Mouse (Mus musculus): ENCODE data around the gene Nploc4. TPM values are rescaled to one million over a fixed set of nuclear protein-coding genes. Genes with fewer than 3 reads are reported as not detected.
A peak's percentile ranks its signal among the peaks of the same experiment; 100 is the strongest.

Nploc4 gene
- 32.5 and 34.5 TPM in 2 replicates for polyA plus RNA-seq (2015; fragmentation: Nextera tagmentation; extraction: Ambion mirVana)

GRCm38 (mm10) chr11:120437152-120437856, at the start of gene Nploc4:
Nploc4 (minus strand) TSS chr11:120437708.
- Histone ChIP-seq H3K27ac (peak within 1 kb of the TSS; percentile 69), H3K36me3 (peaks cover 19% of the 10 kb centered on the region), H3K9me3 (no peaks in the 10 kb centered on the region), H3K27me3 (no peaks in the 10 kb centered on the region), H3K9ac (peak within 1 kb of the TSS; percentile 92), H3K4me3 (peak within 1 kb of the TSS; percentile 80), H3K4me1 (peaks cover 12% of the 10 kb centered on the region), H3K4me2 (peak within 1 kb of the TSS; percentile 77)
- ATAC-seq (ENCODE audit: borderline replicate concordance, extremely low read depth, low FRiP score, low TSS enrichment) = peak; percentile 85
- under 1% methylated on average over 69 of the region's 77 CpGs for WGBS

GRCm38 (mm10) chr11:120485251-120485650, 47.7 kb upstream of the Nploc4 start:
- no peak for ATAC-seq (ENCODE audit: borderline replicate concordance, extremely low read depth, low FRiP score, low TSS enrichment)
- WGBS = 5% methylated on average over 10 of the region's 10 CpGs
- no peaks in the 10 kb centered on the region for H3K9me3 ChIP-seq
- peak overlapping the region; percentile 81 for H3K9ac ChIP-seq
- no peak overlapping the region for H3K27ac ChIP-seq
- H3K4me1 ChIP-seq = peaks cover 21% of the 10 kb centered on the region
- peaks cover 60% of the 10 kb centered on the region for H3K36me3 ChIP-seq
- H3K4me2 ChIP-seq = peak overlapping the region; percentile 83
- no peaks in the 10 kb centered on the region for H3K27me3 ChIP-seq
- H3K4me3 ChIP-seq = peak overlapping the region; percentile 71

GRCm38 (mm10) chr11:120484265-120484981, 46.9 kb upstream of the Nploc4 start, which contains the start of gene Mrpl12:
Mrpl12 (plus strand) TSS chr11:120484613.
- peak within 1 kb of the TSS; percentile 71 for H3K4me3 ChIP-seq
- peak within 1 kb of the TSS; percentile 83 for H3K4me2 ChIP-seq
- H3K36me3 ChIP-seq = peaks cover 67% of the 10 kb centered on the region
- peak; percentile 93 for ATAC-seq (ENCODE audit: borderline replicate concordance, extremely low read depth, low FRiP score, low TSS enrichment)
- peak within 1 kb of the TSS; percentile 81 for H3K9ac ChIP-seq
- H3K27me3 ChIP-seq = no peaks in the 10 kb centered on the region
- H3K9me3 ChIP-seq = no peaks in the 10 kb centered on the region
- WGBS = under 1% methylated on average over 60 of the region's 60 CpGs
- peak within 1 kb of the TSS; percentile 55 for H3K27ac ChIP-seq
- peaks cover 17% of the 10 kb centered on the region for H3K4me1 ChIP-seq

GRCm38 (mm10) chr11:120483448-120483934, 46.0 kb upstream of the Nploc4 start:
- H3K27ac ChIP-seq = no peak overlapping the region
- H3K4me3 ChIP-seq = peak overlapping the region; percentile 71; the same call in 1 of the 2 replicates
- H3K9ac ChIP-seq = peak overlapping the region; percentile 81; the same call in 1 of the 2 replicates
- H3K27me3 ChIP-seq = no peaks in the 10 kb centered on the region
- no peaks in the 10 kb centered on the region for H3K9me3 ChIP-seq
- peak overlapping the region; percentile 83 for H3K4me2 ChIP-seq
- H3K4me1 ChIP-seq = peaks cover 16% of the 10 kb centered on the region
- H3K36me3 ChIP-seq = peaks cover 70% of the 10 kb centered on the region
- no peak for ATAC-seq (ENCODE audit: borderline replicate concordance, extremely low read depth, low FRiP score, low TSS enrichment)
- 85% methylated on average over 7 of the region's 7 CpGs for WGBS

- Histone ChIP-seq H3K4me3 (no peak overlapping the region), H3K27ac (no peak overlapping the region), H3K4me2 (no peak overlapping the region), H3K27me3 (no peaks in the 10 kb centered on the region), H3K9ac (no peak overlapping the region), H3K4me1 (peaks cover 10% of the 10 kb centered on the region), H3K36me3 (peaks cover 71% of the 10 kb centered on the region), H3K9me3 (no peaks in the 10 kb centered on the region)
- ATAC-seq (ENCODE audit: borderline replicate concordance, extremely low read depth, low FRiP score, low TSS enrichment) = no peak
- WGBS = 92% methylated on average over 6 of the region's 6 CpGs
These were observed 34.5 kb upstream of the Nploc4 start for GRCm38 (mm10) chr11:120472052-120472451.

- H3K4me1 ChIP-seq = peaks cover 20% of the 10 kb centered on the region
- peaks cover 57% of the 10 kb centered on the region for H3K36me3 ChIP-seq
- no peaks in the 10 kb centered on the region for H3K27me3 ChIP-seq
- ATAC-seq (ENCODE audit: borderline replicate concordance, extremely low read depth, low FRiP score, low TSS enrichment) = no peak
- peak overlapping the region; percentile 92 for H3K9ac ChIP-seq
- H3K4me3 ChIP-seq = peak overlapping the region; percentile 96
- H3K27ac ChIP-seq = 0 out of 2 replicates have a peak overlapping the region, but pooled peaks have one; percentile 3
- H3K9me3 ChIP-seq = no peaks in the 10 kb centered on the region
- WGBS = under 1% methylated on average over 33 of the region's 33 CpGs
- H3K4me2 ChIP-seq = peak overlapping the region; percentile 81
These were observed 30.2 kb upstream of the Nploc4 start for GRCm38 (mm10) chr11:120467736-120468092.

GRCm38 (mm10) chr11:120467051-120467735, 29.7 kb upstream of the Nploc4 start, which contains the start of gene Arl16:
Arl16 (minus strand) TSS chr11:120467607.
- Histone ChIP-seq H3K4me2 (peak within 1 kb of the TSS; percentile 84), H3K27ac (peak within 1 kb of the TSS; percentile 29; the same call in 1 of the 2 replicates), H3K27me3 (no peaks in the 10 kb centered on the region), H3K4me1 (peaks cover 20% of the 10 kb centered on the region), H3K4me3 (peak within 1 kb of the TSS; percentile 96), H3K9me3 (no peaks in the 10 kb centered on the region), H3K36me3 (peaks cover 57% of the 10 kb centered on the region), H3K9ac (peak within 1 kb of the TSS; percentile 92)
- under 1% methylated on average over 54 of the region's 54 CpGs for WGBS
- peak; percentile 100 for ATAC-seq (ENCODE audit: borderline replicate concordance, extremely low read depth, low FRiP score, low TSS enrichment)

- Histone ChIP-seq H3K4me2 (0 out of 2 replicates have a peak overlapping the region, but pooled peaks have one; percentile 84), H3K9ac (no peak overlapping the region), H3K4me1 (peaks cover 20% of the 10 kb centered on the region), H3K4me3 (0 out of 2 replicates have a peak overlapping the region, but pooled peaks have one; percentile 96), H3K27ac (no peak overlapping the region), H3K27me3 (no peaks in the 10 kb centered on the region), H3K9me3 (no peaks in the 10 kb centered on the region), H3K36me3 (peaks cover 56% of the 10 kb centered on the region)
- no peak for ATAC-seq (ENCODE audit: borderline replicate concordance, extremely low read depth, low FRiP score, low TSS enrichment)
- WGBS = 85% methylated on average over 4 of the region's 4 CpGs
These were observed 28.0 kb upstream of the Nploc4 start for GRCm38 (mm10) chr11:120465521-120465920.

- Histone ChIP-seq H3K9ac (no peak overlapping the region), H3K4me1 (peaks cover 22% of the 10 kb centered on the region), H3K4me2 (no peak overlapping the region), H3K9me3 (no peaks in the 10 kb centered on the region), H3K36me3 (peaks cover 54% of the 10 kb centered on the region), H3K27me3 (no peaks in the 10 kb centered on the region), H3K27ac (no peak overlapping the region), H3K4me3 (no peak overlapping the region)
- 83% methylated on average over 5 of the region's 5 CpGs for WGBS
- ATAC-seq (ENCODE audit: borderline replicate concordance, extremely low read depth, low FRiP score, low TSS enrichment) = no peak
These were observed 26.9 kb upstream of the Nploc4 start for GRCm38 (mm10) chr11:120464365-120464764.

- peaks cover 55% of the 10 kb centered on the region for H3K36me3 ChIP-seq
- 83% methylated on average over 2 of the region's 2 CpGs for WGBS
These were observed 26.0 kb upstream of the Nploc4 start for GRCm38 (mm10) chr11:120463536-120463935.

GRCm38 (mm10) chr11:120458847-120459597, 21.5 kb upstream of the Nploc4 start:
- H3K4me2 ChIP-seq = peak overlapping the region; percentile 90
- no peaks in the 10 kb centered on the region for H3K27me3 ChIP-seq
- peaks cover 20% of the 10 kb centered on the region for H3K4me1 ChIP-seq
- peaks cover 44% of the 10 kb centered on the region for H3K36me3 ChIP-seq
- no peak for ATAC-seq (ENCODE audit: borderline replicate concordance, extremely low read depth, low FRiP score, low TSS enrichment)
- H3K9me3 ChIP-seq = no peaks in the 10 kb centered on the region
- H3K4me3 ChIP-seq = peak overlapping the region; percentile 87
- peak overlapping the region; percentile 93 for H3K9ac ChIP-seq
- 60% methylated on average over 6 of the region's 6 CpGs for WGBS
- H3K27ac ChIP-seq = no peak overlapping the region

More at GRCm38 (mm10) chr11:120463536-120463935, 26.0 kb upstream of the Nploc4 start:
- Histone ChIP-seq H3K9me3 (no peaks in the 10 kb centered on the region), H3K27me3 (no peaks in the 10 kb centered on the region), H3K4me1 (peaks cover 27% of the 10 kb centered on the region), H3K9ac (no peak overlapping the region), H3K4me3 (no peak overlapping the region), H3K4me2 (no peak overlapping the region), H3K27ac (no peak overlapping the region)
- ATAC-seq (ENCODE audit: borderline replicate concordance, extremely low read depth, low FRiP score, low TSS enrichment) = no peak
